Mouse (Mus musculus) adrenal gland, postnatal 14 days (tissue): ENCODE measurements around the gene Cyp2d34. TPM values are rescaled to one million over a fixed set of nuclear protein-coding genes. Genes with fewer than 3 reads are reported as not detected.

Experiments used
- DNase-seq: peaks from one replicate; pipeline ENCODE4 v3.0.0; 2021; ENCODE audit warnings: mixed read lengths
- long read RNA-seq, 2 experiments: library from polyadenylated mRNA; stranded (forward); transcript quantifications; one replicate each; pipeline ENCODE4 v2.0.0; 2021
- microRNA-seq, 2 experiments: library from miRNA; unstranded; fragments of <30 nt; microRNA quantifications; one replicate each; pipeline ENCODE4 v1.2.0; 2021
- total RNA-seq: library from RNA; stranded (reverse); gene quantifications from 2 replicates; pipeline ENCODE4 v1.2.3, GENCODE M21; 2021

The Cyp2d34 gene
- total RNA-seq, result not detected in 2 replicates
- long read RNA-seq, experiment 1, result 0 reads
- long read RNA-seq, experiment 2, result 0 reads

DNA sequence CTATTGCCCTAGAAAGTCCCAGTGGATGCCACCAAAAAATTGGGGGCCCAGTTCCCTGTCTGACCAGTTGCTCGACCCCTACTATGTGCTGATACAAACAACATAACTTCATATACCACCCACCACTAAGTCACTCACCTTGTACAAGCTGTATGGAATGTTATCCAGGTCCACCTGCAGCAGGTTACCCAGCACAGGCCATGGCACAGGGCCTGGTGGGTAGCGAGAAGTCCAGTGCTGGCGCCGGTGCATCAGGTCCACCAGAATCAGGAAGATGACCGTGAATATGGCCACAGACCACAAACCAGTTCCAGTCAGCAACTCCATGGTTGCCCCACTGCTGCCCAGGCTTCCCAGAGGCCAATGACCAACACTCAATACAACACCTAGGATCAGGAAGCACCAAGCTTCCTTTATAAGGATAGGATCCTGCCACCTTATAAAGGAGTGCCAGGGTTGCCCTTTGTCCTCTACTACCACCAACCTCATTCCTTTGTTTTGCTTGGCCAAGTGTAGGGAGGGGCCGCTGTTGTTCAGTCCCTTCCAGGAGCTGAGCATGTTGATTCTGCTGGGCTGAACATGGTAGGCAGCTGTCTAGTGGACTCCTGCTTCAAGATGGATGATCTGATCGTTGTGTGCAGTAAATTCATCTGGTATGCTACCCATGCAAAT lies at the start of gene Cyp2d34:
Gene Cyp2d34, minus strand, starts transcription at position 416 of the 672 bp plus-strand sequence.
- DNase-seq, result no peak

DNA sequence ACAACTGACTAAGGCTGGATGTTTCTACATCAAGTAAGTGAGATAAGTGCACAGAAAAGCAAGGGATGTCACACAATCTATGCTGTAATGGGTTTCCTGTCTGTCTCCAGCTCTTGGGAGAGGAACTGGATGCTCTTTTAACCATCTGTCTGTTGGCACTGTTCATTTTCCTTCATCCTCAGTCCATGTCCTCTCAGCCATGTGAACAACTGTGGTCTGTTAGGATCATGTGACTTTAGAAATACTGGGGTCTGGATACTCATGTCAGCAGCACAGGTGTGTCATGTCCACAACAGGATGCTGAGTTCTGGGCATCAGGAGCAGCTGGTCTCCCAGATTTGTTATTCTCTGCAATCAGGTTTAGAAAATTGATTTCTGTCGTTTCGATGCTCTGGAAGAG lies 35.6 kb upstream of the Cyp2d34 start:
- no peak for DNase-seq

DNA sequence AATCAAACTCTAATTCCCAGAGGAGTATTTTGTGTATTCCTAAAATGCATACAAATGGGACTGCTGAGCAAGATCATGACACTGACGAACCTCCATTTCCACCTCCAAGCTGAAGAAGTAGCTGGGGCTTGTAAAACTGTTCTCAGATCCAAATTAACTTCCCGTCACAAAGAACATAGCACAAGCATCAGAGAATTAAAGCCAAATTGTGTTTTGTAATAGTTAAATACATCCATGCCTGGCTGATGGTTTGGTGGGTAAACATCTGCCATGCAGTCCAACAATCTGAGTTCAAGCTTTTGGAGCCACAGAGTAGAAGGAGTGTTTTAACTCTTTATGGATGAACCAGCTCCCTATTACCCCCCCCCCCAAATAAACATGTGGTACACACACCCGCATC lies 23.6 kb upstream of the Cyp2d34 start:
- no peak for DNase-seq

DNA sequence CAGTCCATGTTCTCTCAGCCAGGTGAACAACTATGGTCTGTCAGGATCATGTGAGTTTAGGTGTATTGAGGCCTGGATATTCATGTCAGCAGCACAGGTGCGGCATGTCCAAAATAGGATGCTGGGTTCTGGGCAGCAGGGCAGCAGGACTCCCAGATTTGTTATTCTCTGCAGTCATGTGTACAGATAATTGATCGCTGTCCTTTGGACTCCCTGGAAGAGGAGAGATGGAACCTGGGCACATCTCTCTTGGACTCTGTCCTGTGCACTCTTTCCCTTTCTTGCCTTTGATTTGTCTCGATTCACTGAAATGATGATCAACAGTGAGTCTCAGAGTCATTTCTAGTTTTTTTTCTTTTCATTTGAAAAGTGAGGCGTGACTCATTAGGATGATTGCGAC lies 23.0 kb upstream of the Cyp2d34 start:
- DNase-seq, result no peak

DNA sequence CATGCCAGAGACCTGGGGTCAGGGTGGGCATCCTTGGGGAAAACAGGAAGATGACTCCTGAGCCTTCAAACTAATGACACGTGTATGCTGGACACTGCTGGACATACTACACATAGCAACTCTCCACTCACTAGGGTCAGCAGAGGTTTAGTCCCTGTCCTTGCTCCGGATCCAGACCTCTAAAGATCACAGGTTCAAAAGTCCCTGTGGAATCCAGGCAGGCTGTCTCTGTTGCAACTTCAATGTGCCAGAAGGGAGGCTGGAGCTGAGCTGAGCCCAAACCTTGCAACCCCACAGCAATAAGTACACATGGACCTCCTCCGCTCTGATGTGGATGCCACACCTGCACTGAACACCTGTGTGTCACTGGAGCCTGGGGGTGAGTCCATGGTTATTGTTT lies 22.0 kb upstream of the Cyp2d34 start:
- no peak for DNase-seq

DNA sequence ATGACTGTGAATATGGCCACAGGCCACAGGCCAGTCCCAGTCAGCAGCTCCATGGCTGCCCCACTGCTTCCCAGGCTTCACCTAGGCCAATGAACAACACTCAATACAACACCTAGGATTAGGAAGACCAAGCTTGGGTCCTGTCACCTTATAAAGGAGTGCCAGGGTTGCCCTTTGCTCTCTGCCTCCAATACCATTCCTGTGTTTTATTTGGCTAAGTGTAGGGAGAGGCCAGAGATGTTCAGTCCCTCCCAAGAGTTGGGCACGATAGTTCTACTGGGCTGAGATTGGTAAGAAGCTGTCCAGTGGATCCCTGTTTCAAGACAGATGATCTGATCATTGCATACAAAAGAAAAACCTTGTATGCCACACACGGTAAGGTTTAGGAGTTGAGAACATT lies 21.2 kb upstream of the Cyp2d34 start:
- DNase-seq, result no peak

DNA sequence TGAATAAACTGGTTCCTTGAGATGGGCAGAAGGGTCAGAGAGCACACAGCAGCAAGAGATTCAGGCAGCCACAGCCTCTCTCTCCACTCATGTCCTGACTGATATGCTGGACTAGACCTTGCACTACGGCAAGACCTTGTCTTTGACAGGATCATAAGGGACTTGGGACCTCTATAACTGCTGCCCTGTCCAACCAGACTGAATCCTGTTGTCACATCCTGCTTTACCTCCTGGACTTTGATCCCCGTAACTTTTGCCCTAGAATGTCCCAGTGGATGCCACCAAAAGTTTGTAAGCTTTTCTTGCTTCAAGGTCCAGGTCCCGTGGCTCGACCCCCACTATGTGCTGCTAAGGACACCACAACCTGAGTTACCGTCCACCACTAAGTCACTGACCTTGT lies 20.6 kb upstream of the Cyp2d34 start:
- no peak for DNase-seq

DNA sequence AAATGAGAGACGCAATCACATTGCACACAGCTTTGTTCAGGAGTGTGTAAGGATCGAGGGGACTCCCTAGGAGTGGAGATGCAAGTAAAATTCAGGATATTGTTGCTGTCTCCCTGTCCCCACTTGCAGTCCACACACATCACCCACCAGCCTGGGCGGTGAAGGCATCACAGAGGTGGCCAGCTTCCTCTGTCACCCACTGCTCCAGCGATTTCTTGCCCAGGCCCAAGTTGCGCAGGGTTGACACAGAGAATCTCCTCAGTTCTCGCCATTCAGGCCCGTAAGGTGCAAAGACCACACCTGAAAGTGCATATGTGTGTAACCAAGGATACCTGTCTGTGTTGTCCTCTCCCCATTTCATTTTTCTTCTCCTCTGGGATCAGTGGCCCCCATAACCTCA lies 19.5 kb upstream of the Cyp2d34 start:
- DNase-seq, result no peak

DNA sequence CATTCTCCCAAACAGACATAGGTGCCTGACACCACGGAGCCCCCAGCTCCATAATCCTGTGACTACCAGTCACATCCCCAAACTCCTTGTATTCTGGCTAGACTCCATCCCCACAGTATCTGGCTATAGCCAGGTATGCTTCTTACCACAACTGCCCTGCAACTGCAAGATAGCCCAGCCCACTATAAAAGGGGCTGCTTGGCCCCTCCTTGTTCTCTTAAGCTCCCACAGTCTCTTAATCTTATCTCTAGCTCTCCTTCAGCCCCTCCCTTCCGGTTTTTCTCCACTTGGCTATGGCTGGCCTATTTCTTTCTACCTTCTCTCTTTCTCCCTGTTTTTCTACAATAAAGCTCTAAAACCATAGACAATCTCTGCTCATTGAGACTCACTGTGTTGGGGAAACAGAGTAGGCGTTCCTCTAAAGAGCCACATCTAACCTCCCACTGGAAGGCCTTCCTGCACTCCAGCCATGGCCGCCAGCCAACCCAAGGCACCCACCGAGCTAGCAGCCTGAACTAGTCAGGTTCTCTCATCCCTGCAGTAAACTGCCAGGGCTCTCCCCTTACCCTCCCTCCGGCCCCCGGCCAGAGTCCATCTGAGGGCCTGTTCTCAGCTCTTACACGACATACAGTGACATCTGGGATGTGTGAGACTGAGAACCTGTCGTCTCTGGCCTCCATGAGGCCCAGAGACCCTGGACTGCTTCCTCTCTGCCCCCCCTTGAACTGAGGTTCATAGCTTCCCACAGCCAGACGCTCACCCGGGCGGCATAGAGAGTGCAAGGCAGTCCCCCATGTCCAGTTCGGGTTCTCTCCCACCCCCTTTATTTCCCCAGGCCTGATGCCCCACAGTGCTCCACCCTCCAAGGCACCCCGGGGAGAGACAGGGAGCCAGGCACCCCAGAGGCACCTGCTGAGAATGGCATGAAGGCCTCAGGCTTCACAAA lies 16.7 kb upstream of the Cyp2d34 start:
- DNase-seq, result no peak

DNA sequence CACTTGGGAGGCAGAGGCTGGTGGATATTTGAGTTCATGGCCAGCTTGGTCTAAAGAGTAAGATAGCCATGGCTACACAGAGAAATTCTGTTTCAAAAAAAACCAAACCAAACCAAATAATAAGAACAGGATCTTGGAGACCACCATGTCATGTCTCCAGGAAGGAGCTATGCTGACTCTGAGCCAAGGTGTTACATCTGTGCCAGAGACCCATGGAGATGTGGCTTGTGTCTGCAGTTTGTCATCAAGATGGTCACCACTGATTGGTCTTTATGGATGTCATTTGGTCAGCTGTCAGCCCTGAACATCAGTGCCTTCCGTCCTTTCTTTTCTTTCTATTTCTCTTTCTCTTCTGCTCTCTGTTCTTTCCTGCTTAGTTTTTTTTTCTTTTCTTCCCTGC lies 14.2 kb upstream of the Cyp2d34 start:
- no peak for DNase-seq

DNA sequence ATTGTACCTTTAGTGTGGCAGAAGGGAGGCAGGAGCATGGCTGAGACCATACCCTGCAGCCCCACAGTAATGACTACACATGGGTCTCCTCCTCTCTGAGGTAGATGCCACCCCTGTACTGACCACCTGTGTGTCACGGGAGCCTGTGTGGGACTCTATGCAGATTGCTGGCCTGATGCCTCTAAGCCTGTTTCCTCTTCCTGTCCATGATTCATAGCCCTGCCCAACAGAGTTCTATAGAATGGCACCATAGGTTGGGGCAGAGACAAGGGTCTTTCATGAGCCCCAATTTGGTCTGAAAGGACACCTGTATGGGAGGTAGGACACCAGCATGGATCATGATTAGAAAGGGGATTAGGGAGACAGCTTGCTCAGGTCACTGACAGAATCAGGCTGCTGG lies 1.2 kb upstream of the Cyp2d34 start:
- DNase-seq, result no peak

DNA sequence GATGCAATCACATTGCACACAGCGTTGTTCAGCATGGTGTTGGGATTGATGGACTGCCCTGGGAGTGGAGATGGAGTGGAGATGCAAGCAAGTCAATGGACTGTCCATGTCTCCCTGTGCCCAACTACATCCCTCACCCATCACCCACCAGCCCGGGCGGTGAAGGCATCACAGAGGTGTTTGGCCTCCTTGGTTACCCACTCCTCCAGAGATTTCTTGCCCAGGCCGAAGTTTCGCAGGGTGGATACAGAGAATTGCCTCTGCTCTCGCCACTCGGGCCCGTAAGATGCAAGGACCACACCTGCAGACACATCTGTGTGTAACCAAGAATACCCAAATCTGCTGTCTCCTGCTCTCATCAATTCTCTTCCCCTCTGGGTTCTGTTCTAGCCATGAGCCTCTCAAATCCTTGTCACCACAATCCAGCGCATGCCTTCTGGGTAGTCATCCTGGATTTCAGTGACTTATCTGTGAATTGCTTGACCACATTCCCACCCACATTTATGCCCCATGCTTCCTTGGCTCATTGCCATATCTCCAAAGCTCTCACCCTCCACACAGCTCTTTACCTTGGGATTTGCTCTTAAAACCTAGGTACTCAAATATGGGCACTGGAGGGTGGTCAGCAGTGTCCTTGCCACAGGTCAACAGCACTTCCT lies 2.3 kb downstream of the Cyp2d34 start:
- no peak for DNase-seq

DNA sequence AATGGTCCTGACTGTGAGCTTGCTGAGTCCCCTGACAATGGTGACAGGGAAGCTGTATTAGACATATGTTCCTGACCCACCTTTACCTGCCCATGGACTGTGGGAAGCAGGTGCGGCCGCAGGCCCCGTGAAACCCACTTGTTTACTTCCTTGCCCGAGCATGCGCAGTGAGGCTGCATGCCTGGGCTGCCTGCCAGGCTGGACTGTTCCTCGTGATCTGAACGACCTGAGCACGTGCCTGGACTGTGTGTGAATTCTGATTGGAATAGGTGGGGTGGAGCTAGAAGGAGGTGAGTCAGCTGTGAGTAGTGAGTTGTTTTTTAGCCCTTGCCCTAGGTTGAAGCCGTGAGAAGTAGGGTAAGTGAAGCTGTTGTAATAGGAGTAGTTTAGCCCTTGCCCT lies 38.1 kb downstream of the Cyp2d34 start:
- no peak for DNase-seq

DNA sequence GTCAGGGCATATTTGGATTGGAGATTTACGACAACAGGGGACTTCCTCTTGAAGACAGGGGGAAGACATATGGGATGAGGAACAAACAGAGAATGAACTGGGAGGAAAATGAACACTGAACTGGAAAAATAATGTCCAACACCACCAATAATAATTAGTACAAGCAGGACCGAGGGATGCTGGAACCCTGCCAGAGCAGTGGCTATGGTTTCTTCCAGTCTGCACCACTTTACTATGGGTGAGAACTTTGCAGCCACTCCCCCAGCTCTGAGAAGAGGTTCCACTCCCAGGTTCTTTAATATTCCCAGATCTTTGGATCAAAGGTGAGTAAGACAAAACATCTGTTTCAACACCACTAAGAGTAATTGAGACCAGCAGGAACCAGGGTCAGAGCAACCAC lies 41.7 kb downstream of the Cyp2d34 start:
- DNase-seq, result no peak

DNA sequence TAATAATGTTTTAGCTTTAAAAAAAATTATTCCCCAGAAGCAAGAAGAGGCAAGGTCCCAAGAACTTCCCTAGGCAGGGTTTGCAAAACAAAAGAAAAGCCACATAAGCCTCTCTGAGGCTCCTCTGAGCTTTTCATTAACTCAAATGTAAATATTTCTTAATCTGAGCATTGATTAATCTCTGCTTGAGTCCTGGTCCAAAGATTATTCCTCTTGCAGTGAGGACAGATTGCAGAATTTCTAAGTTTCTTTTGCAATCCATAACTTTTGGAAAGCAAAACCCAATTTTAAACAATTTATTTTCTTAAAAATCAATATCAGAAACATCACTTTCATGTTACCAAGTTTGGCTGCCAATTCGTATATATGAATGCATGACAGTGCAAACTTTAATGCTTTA lies 47.9 kb downstream of the Cyp2d34 start:
- DNase-seq, result no peak

Small RNAs within 50 kb of the gene (microRNA-seq; reads per million reads assigned to microRNA genes)
- gene Gm27463, result 0 reads per million in 2 experiments
- 0 reads per million in 2 experiments for gene Gm27742

Other genes with a start within 250 kb of the Cyp2d34 start
- gene Cyp2d22, start 240.7 kb downstream of the Cyp2d34 start, total RNA-seq, result 37.0 and 37.9 TPM in 2 replicates
- 0.23 TPM in 1 of 2 replicates, not detected in the other for gene Cyp2d11, start 226.9 kb downstream of the Cyp2d34 start, total RNA-seq
- 2.2 and 47.2 TPM in 2 replicates for gene Cyp2d10, start 213.8 kb downstream of the Cyp2d34 start, total RNA-seq
- 0.64 and 4.3 TPM in 2 replicates for gene Cyp2d9, start 187.5 kb downstream of the Cyp2d34 start, total RNA-seq
- 0.26 TPM in 1 of 2 replicates, not detected in the other for gene Cyp2d12, start 65.9 kb downstream of the Cyp2d34 start, total RNA-seq
- 2.0 TPM in 1 of 2 replicates, not detected in the other for gene Cyp2d40, start 143.2 kb upstream of the Cyp2d34 start, total RNA-seq
- gene Cyp2d26, start 173.3 kb upstream of the Cyp2d34 start, total RNA-seq, result 6.0 and 107 TPM in 2 replicates